Mouse (Mus musculus) heart, adult 2 months (tissue): ENCODE measurements around the gene Eif3g.

Experiments used
- CTCF ChIP-seq: fragments of 200-600 bp; IDR thresholded peaks from 2 replicates; pipeline ENCODE4 v1.8.1; 2022; ENCODE audit warnings: antibody characterized with exemption, mild to moderate bottlenecking, moderate library complexity
- EP300 ChIP-seq: fragments of 200-500 bp; IDR thresholded peaks from 2 replicates; pipeline ENCODE4 v1.6.1; 2011; ENCODE audit warnings: low read depth, low read length, control low read depth; ENCODE audit not compliant: insufficient read depth
- POLR2A ChIP-seq: fragments of 200-500 bp; IDR thresholded peaks from 2 replicates; pipeline ENCODE4 v1.6.1; 2011; ENCODE audit warnings: mild to moderate bottlenecking, low read depth, low read length, control low read depth; ENCODE audit not compliant: insufficient read depth

- TF ChIP-seq CTCF (no peak), EP300 (no peak), POLR2A (no peak)
Observed at GRCm38 (mm10) chr9:20946066-20946880, 47.9 kb upstream of the Eif3g start.
